Mouse (Mus musculus) layer of hippocampus, adult 2 months (tissue): ENCODE measurements around the gene Amy2a1. TPM values are rescaled to one million over a fixed set of nuclear protein-coding genes. Genes with fewer than 3 reads are reported as not detected.
"Not testable (repeated sequence)": the region's sequence is repeated elsewhere in the genome, so short reads cannot be mapped to it uniquely, and the experiment has no call there.

ENCODE experiments used
- DNase-seq, 2 experiments: peaks; one replicate each; pipeline ENCODE4 v3.0.0; 2022; ENCODE audit warnings: low spot score in 2 of 2
- H3K27ac ChIP-seq: fragments of 200-600 bp; 2 replicates; pipeline ENCODE4 v1.8.1; 2022
- H3K4me3 ChIP-seq: fragments of 200-600 bp; 2 replicates; pipeline ENCODE4 v1.8.1; 2022; ENCODE audit warnings: mild to moderate bottlenecking
- CTCF ChIP-seq: fragments of 200-600 bp; conservative IDR thresholded peaks from 2 replicates; pipeline ENCODE4 v1.8.1; 2022; ENCODE audit warnings: antibody characterized with exemption, mild to moderate bottlenecking, moderate library complexity
- long read RNA-seq, 2 experiments: library from polyadenylated mRNA; stranded (forward); transcript quantifications; one replicate each; pipeline ENCODE4 v2.0.0; 2021; ENCODE audit warnings: borderline mapping rate in 2 of 2
- total RNA-seq, 2 experiments: library from RNA; stranded (reverse); gene quantifications; 2 replicates each; pipeline ENCODE4 v1.2.3; 2021

The Amy2a1 gene
- total RNA-seq, result not detected
- long read RNA-seq, experiment 1, result 0 reads
- long read RNA-seq, experiment 2, result 0 reads

GRCm38 (mm10) chr3:113532328-113532727 lies at the start of gene Amy2a1:
Gene Amy2a1, minus strand, starts transcription at chr3:113532428.
- H3K27ac ChIP-seq, DNase-seq, H3K4me3 ChIP-seq: not testable (repeated sequence)

- H3K4me3 ChIP-seq, result no peak overlapping the region
- DNase-seq, result no peak
- H3K27ac ChIP-seq, result no peak overlapping the region
- TF ChIP-seq CTCF, result no peak
These were observed 42.4 kb upstream of the Amy2a1 start for GRCm38 (mm10) chr3:113574578-113574977.

GRCm38 (mm10) chr3:113574138-113574537 lies 41.9 kb upstream of the Amy2a1 start:
- no peak for TF ChIP-seq CTCF
- DNase-seq, result no peak
- no peak overlapping the region for H3K27ac ChIP-seq
- H3K4me3 ChIP-seq, result no peak overlapping the region

GRCm38 (mm10) chr3:113572158-113572557 lies 39.9 kb upstream of the Amy2a1 start:
- DNase-seq, result no peak
- Histone ChIP-seq H3K4me3 (no peak overlapping the region), H3K27ac (no peak overlapping the region)
- no peak for TF ChIP-seq CTCF

GRCm38 (mm10) chr3:113539692-113540091 lies 7.5 kb upstream of the Amy2a1 start:
- no peak for DNase-seq
- TF ChIP-seq CTCF, result no peak
- Histone ChIP-seq H3K4me3 (no peak overlapping the region), H3K27ac (no peak overlapping the region)

Other genes with a start within 250 kb of the Amy2a1 start
- gene Amy2a4, start 241.0 kb downstream of the Amy2a1 start, total RNA-seq, result not detected
- not detected for gene Amy2a3, start 208.4 kb downstream of the Amy2a1 start, total RNA-seq
- gene Amy2a2, start 175.8 kb downstream of the Amy2a1 start, total RNA-seq, result not detected
- gene Amy1, start 74.3 kb upstream of the Amy2a1 start, total RNA-seq, result 10 to 100 TPM; 12.5 to 13.1 TPM
- gene Rnpc3, start 97.7 kb upstream of the Amy2a1 start, total RNA-seq, result 10 to 100 TPM; 28.8 to 34.4 TPM